Mouse (Mus musculus) frontal cortex, postnatal 14 days (tissue): ENCODE data around the gene Cdc42ep4.
A peak's percentile ranks its signal among the peaks of the same experiment; 100 is the strongest.

Source experiments
- DNase-seq, 2 experiments: peaks; one replicate each; pipeline ENCODE4 v3.0.0; 2022; ENCODE audit warnings: low spot score in 2 of 2

The Cdc42ep4 gene

GRCm38 (mm10) chr11:113751484-113752084, at the start of gene Cdc42ep4:
Gene Cdc42ep4 (minus strand): TSS chr11:113751881.
- DNase-seq: peak; percentile 54 to 65

GRCm38 (mm10) chr11:113800026-113800425, 48.3 kb upstream of the Cdc42ep4 start:
- DNase-seq: no peak

- no peak for DNase-seq
Measured at GRCm38 (mm10) chr11:113799041-113799447, 47.4 kb upstream of the Cdc42ep4 start.

- no peak for DNase-seq
Measured at GRCm38 (mm10) chr11:113798011-113798410, 46.3 kb upstream of the Cdc42ep4 start.

GRCm38 (mm10) chr11:113797014-113797983, 45.6 kb upstream of the Cdc42ep4 start:
- no peak for DNase-seq

GRCm38 (mm10) chr11:113795846-113796245, 44.2 kb upstream of the Cdc42ep4 start:
- DNase-seq: no peak

GRCm38 (mm10) chr11:113791357-113792215, 39.9 kb upstream of the Cdc42ep4 start:
- peak in 1 of 2 experiments; percentile 72 for DNase-seq

- DNase-seq: no peak
Measured at GRCm38 (mm10) chr11:113789101-113789500, 37.4 kb upstream of the Cdc42ep4 start.

- DNase-seq: no peak
Measured at GRCm38 (mm10) chr11:113788183-113788789, 36.6 kb upstream of the Cdc42ep4 start.

GRCm38 (mm10) chr11:113787432-113788182, 35.9 kb upstream of the Cdc42ep4 start:
- no peak for DNase-seq

- DNase-seq: no peak
Measured at GRCm38 (mm10) chr11:113787009-113787408, 35.3 kb upstream of the Cdc42ep4 start.

GRCm38 (mm10) chr11:113786395-113786794, 34.7 kb upstream of the Cdc42ep4 start:
- no peak for DNase-seq

GRCm38 (mm10) chr11:113785406-113786171, 33.9 kb upstream of the Cdc42ep4 start:
- peak; percentile 55 to 73 for DNase-seq

- no peak for DNase-seq
Measured at GRCm38 (mm10) chr11:113784656-113785396, 33.1 kb upstream of the Cdc42ep4 start.

- no peak for DNase-seq
Measured at GRCm38 (mm10) chr11:113782496-113782895, 30.8 kb upstream of the Cdc42ep4 start.

- no peak for DNase-seq
Measured at GRCm38 (mm10) chr11:113782006-113782405, 30.3 kb upstream of the Cdc42ep4 start.

GRCm38 (mm10) chr11:113779680-113780041, 28.0 kb upstream of the Cdc42ep4 start:
- no peak for DNase-seq

- no peak for DNase-seq
Measured at GRCm38 (mm10) chr11:113778733-113779679, 27.3 kb upstream of the Cdc42ep4 start.
